ENCODE assay signal across 9 mouse cellular contexts in the genomic region with DNA sequence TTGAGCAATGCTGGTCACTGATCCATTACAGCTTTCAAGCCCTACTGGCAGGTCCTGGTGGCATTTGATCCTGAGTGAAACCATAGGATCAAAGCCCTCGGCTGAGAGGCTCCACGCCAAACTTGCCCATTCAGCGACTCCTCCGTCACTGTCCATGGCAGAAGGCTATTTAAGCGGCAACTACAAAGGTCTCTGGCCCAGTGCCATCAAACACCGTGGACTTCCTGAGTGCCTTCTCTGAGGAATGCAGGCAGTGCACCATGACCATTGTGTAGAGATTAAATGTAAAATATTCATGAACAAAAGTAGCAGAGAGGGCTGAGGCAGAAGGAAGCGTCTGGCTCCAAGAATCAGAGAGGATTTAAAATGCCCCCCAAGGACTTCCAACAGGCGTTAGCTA. TPM values are rescaled to one million over a fixed set of nuclear protein-coding genes. Genes with fewer than 3 reads are reported as not detected.
DNase-seq lines count a peak whose midpoint lies in the region; ATAC-seq and TF ChIP-seq lines count a peak whose summit lies in the region.
"Had no signal": no experiment of that assay in that cellular context is flagged by ENCODE, and none has a peak within 500 bp of the region (broad histone marks: within the 10 kb centered on the region; RNA-seq: fewer than 3 reads in every experiment).

No protein-coding gene starts in this region.

- H3K4me3 ChIP-seq in hindbrain, embryonic 10.5 days: no peak overlapping the region
- no peak overlapping the region for H3K4me3 ChIP-seq in hindbrain, embryonic 16.5 days (ENCODE audit: low read length)
- H3K4me3 ChIP-seq in hindbrain, postnatal 0 days (ENCODE audit: low read length): no peak overlapping the region
- no peak overlapping the region for H3K4me3 ChIP-seq in midbrain, embryonic 13.5 days (replicated peaks)
- H3K4me3 ChIP-seq: liver, embryonic 15.5 days had no signal

- WGBS in hindbrain, embryonic 10.5 days: 27% methylated on average over 8 of the region's 8 CpGs
- WGBS in hindbrain, embryonic 16.5 days: 9% methylated on average over 8 of the region's 8 CpGs
- WGBS in hindbrain, postnatal 0 days: 6% methylated on average over 8 of the region's 8 CpGs
- 3% methylated on average over 8 of the region's 8 CpGs for WGBS in midbrain, embryonic 13.5 days

- no peaks in the 10 kb centered on the region for H3K9me3 ChIP-seq in hindbrain, embryonic 10.5 days
- no peaks in the 10 kb centered on the region for H3K9me3 ChIP-seq in hindbrain, embryonic 16.5 days (ENCODE audit: control insufficient read depth, low read length)
- no peaks in the 10 kb centered on the region for H3K9me3 ChIP-seq in hindbrain, postnatal 0 days (ENCODE audit: low read length)
- H3K9me3 ChIP-seq in midbrain, embryonic 13.5 days: no peaks in the 10 kb centered on the region
- H3K9me3 ChIP-seq: liver, embryonic 15.5 days had no signal

- H3K4me2 ChIP-seq in hindbrain, embryonic 16.5 days (ENCODE audit: low read length): no peak overlapping the region
- H3K4me2 ChIP-seq in hindbrain, postnatal 0 days (ENCODE audit: low read depth, low read length): 0 out of 2 replicates have a peak overlapping the region, but pooled peaks have one; percentile 3
- H3K4me2 ChIP-seq in midbrain, embryonic 13.5 days (replicated peaks): no peak overlapping the region
- H3K4me2 ChIP-seq: liver, embryonic 15.5 days had no signal

- TF ChIP-seq CTCF in hindbrain, postnatal 0 days (IDR thresholded peaks at IDR 0.05; ENCODE audit: low read depth): no peak

- H3K9ac ChIP-seq in hindbrain, embryonic 16.5 days (ENCODE audit: low read depth, low read length): no peak overlapping the region
- no peak overlapping the region for H3K9ac ChIP-seq in hindbrain, postnatal 0 days (replicated peaks; ENCODE audit: low read length)
- H3K9ac ChIP-seq in midbrain, embryonic 13.5 days (replicated peaks): no peak overlapping the region
- H3K9ac ChIP-seq: liver, embryonic 15.5 days had no signal

- ATAC-seq in hindbrain, embryonic 16.5 days: no peak
- ATAC-seq in hindbrain, postnatal 0 days: no peak
- peak; percentile 53 for ATAC-seq in midbrain, embryonic 13.5 days

- no peaks in the 10 kb centered on the region for H3K27me3 ChIP-seq in hindbrain, embryonic 10.5 days (ENCODE audit: insufficient read depth, poor library complexity, severe bottlenecking)
- no peaks in the 10 kb centered on the region for H3K27me3 ChIP-seq in hindbrain, embryonic 16.5 days (replicated peaks; ENCODE audit: control insufficient read depth, insufficient read depth, low read length)
- no peaks in the 10 kb centered on the region for H3K27me3 ChIP-seq in hindbrain, postnatal 0 days (ENCODE audit: insufficient read depth, low read length)
- 0 out of 2 replicates have a peak, but pooled peaks cover 3% of the 10 kb centered on the region for H3K27me3 ChIP-seq in midbrain, embryonic 13.5 days

- DNase-seq in hindbrain, embryonic 10.5 days (ENCODE audit: low spot score): peak; percentile 40
- DNase-seq in cerebellum, adult 9-10 months: peak; percentile 70
- peak; percentile 61 for DNase-seq in hindbrain, postnatal 0 days (ENCODE audit: low spot score)
- no peak for DNase-seq in T-cell, adult 2 months (ENCODE audit: low spot score)
- no peak for DNase-seq in adipocyte (ENCODE audit: low spot score)
- no peak for DNase-seq in urinary bladder, adult 18-20 months (ENCODE audit: low spot score in 2 of 2)

- H3K4me1 ChIP-seq in hindbrain, embryonic 10.5 days (replicated peaks): peaks cover 67% of the 10 kb centered on the region
- peaks cover 30% of the 10 kb centered on the region for H3K4me1 ChIP-seq in hindbrain, embryonic 16.5 days (ENCODE audit: control insufficient read depth, insufficient read depth, low read depth, low read length)
- H3K4me1 ChIP-seq in hindbrain, postnatal 0 days (ENCODE audit: insufficient read depth, low read length): peaks cover 29% of the 10 kb centered on the region
- H3K4me1 ChIP-seq in midbrain, embryonic 13.5 days (replicated peaks): peaks cover 58% of the 10 kb centered on the region
- H3K4me1 ChIP-seq: liver, embryonic 15.5 days had no signal

- no peaks in the 10 kb centered on the region for H3K36me3 ChIP-seq in hindbrain, embryonic 10.5 days
- no peaks in the 10 kb centered on the region for H3K36me3 ChIP-seq in hindbrain, embryonic 16.5 days (ENCODE audit: control insufficient read depth, insufficient read depth, low read length)
- no peaks in the 10 kb centered on the region for H3K36me3 ChIP-seq in hindbrain, postnatal 0 days (ENCODE audit: insufficient read depth, low read length)
- peaks cover 6% of the 10 kb centered on the region; the same call in 1 of the 2 replicates for H3K36me3 ChIP-seq in midbrain, embryonic 13.5 days
- H3K36me3 ChIP-seq: liver, embryonic 15.5 days had no signal

- H3K27ac ChIP-seq in hindbrain, embryonic 10.5 days: peak overlapping the region; percentile 89
- no peak overlapping the region for H3K27ac ChIP-seq in hindbrain, embryonic 16.5 days (ENCODE audit: low read depth, low read length)
- H3K27ac ChIP-seq in hindbrain, postnatal 0 days: no peak overlapping the region; the same call in 1 of the 2 replicates
- peak overlapping the region; percentile 71 for H3K27ac ChIP-seq in midbrain, embryonic 13.5 days
- H3K27ac ChIP-seq: liver, embryonic 15.5 days had no signal

RNA-seq across cellular contexts. Expression of gene 1110017D15Rik, which starts 10.9 kb away (rescaled TPM):
- 8.1 and 14.7 TPM in 2 replicates for polyA plus RNA-seq in hindbrain, embryonic 10.5 days (2016; fragmentation: Nextera tagmentation; extraction: Ambion mirVana)
- 17.9 and 21.7 TPM in 2 replicates for polyA plus RNA-seq in hindbrain, embryonic 16.5 days (2015; fragmentation: Nextera tagmentation; extraction: Ambion mirVana)
- total RNA-seq in hindbrain, postnatal 0 days (2014; rRNA removed): 2.3 and 9.9 TPM in 2 replicates
- 19.9 and 21.4 TPM in 2 replicates for polyA plus RNA-seq in hindbrain, postnatal 0 days (2015; fragmentation: Nextera tagmentation; extraction: Ambion mirVana)
- 8.3 and 8.5 TPM in 2 replicates for polyA plus RNA-seq in midbrain, embryonic 13.5 days (2015; fragmentation: Nextera tagmentation; extraction: Ambion mirVana)
- polyA plus RNA-seq: liver, embryonic 15.5 days had no signal

RNA-seq across cellular contexts. Expression of gene AI464131, which starts 25.1 kb away (rescaled TPM):
- 7.4 and 9.1 TPM in 2 replicates for polyA plus RNA-seq in hindbrain, embryonic 10.5 days (2016; fragmentation: Nextera tagmentation; extraction: Ambion mirVana)
- 18.4 and 19.5 TPM in 2 replicates for polyA plus RNA-seq in hindbrain, embryonic 16.5 days (2015; fragmentation: Nextera tagmentation; extraction: Ambion mirVana)
- total RNA-seq in hindbrain, postnatal 0 days (2014; rRNA removed): 62.4 and 69.9 TPM in 2 replicates
- polyA plus RNA-seq in hindbrain, postnatal 0 days (2015; fragmentation: Nextera tagmentation; extraction: Ambion mirVana): 22.0 and 22.9 TPM in 2 replicates
- 5.5 and 5.7 TPM in 2 replicates for polyA plus RNA-seq in midbrain, embryonic 13.5 days (2015; fragmentation: Nextera tagmentation; extraction: Ambion mirVana)

RNA-seq across cellular contexts. Expression of gene Fam219a, which starts 41.3 kb away (rescaled TPM):
- polyA plus RNA-seq in hindbrain, embryonic 10.5 days (2016; fragmentation: Nextera tagmentation; extraction: Ambion mirVana): 6.2 and 8.3 TPM in 2 replicates
- 14.2 and 14.8 TPM in 2 replicates for polyA plus RNA-seq in hindbrain, embryonic 16.5 days (2015; fragmentation: Nextera tagmentation; extraction: Ambion mirVana)
- total RNA-seq in hindbrain, postnatal 0 days (2014; rRNA removed): 136 and 193 TPM in 2 replicates
- polyA plus RNA-seq in hindbrain, postnatal 0 days (2015; fragmentation: Nextera tagmentation; extraction: Ambion mirVana): 17.7 and 21.2 TPM in 2 replicates
- polyA plus RNA-seq in midbrain, embryonic 13.5 days (2015; fragmentation: Nextera tagmentation; extraction: Ambion mirVana): 13.1 and 18.8 TPM in 2 replicates

RNA-seq across cellular contexts. Expression of gene Dnaic1, which starts 41.6 kb away (rescaled TPM):
- polyA plus RNA-seq in hindbrain, embryonic 10.5 days (2016; fragmentation: Nextera tagmentation; extraction: Ambion mirVana): 1.4 and 4.3 TPM in 2 replicates
- polyA plus RNA-seq in hindbrain, embryonic 16.5 days (2015; fragmentation: Nextera tagmentation; extraction: Ambion mirVana): 2.4 and 3.3 TPM in 2 replicates
- 3.6 and 4.5 TPM in 2 replicates for total RNA-seq in hindbrain, postnatal 0 days (2014; rRNA removed)
- 3.0 and 4.8 TPM in 2 replicates for polyA plus RNA-seq in hindbrain, postnatal 0 days (2015; fragmentation: Nextera tagmentation; extraction: Ambion mirVana)
- 2.4 and 2.7 TPM in 2 replicates for polyA plus RNA-seq in midbrain, embryonic 13.5 days (2015; fragmentation: Nextera tagmentation; extraction: Ambion mirVana)

Comparison
In these comparisons a context has a peak if more than half of its experiments do, and no peak if none do; other contexts are left out.
1. H3K27ac ChIP-seq: peak in hindbrain, embryonic 10.5 days (single experiment) and midbrain, embryonic 13.5 days (single experiment); none in hindbrain, embryonic 16.5 days (single experiment) and hindbrain, postnatal 0 days (single experiment).
2. DNase-seq: peak in hindbrain, embryonic 10.5 days (single experiment), cerebellum, adult 9-10 months (single experiment) and hindbrain, postnatal 0 days (single experiment); none in T-cell, adult 2 months (single experiment), adipocyte (single experiment) and urinary bladder, adult 18-20 months (0 of 2).